ENCODE assay signal across 15 mouse cellular contexts in the genomic region with DNA sequence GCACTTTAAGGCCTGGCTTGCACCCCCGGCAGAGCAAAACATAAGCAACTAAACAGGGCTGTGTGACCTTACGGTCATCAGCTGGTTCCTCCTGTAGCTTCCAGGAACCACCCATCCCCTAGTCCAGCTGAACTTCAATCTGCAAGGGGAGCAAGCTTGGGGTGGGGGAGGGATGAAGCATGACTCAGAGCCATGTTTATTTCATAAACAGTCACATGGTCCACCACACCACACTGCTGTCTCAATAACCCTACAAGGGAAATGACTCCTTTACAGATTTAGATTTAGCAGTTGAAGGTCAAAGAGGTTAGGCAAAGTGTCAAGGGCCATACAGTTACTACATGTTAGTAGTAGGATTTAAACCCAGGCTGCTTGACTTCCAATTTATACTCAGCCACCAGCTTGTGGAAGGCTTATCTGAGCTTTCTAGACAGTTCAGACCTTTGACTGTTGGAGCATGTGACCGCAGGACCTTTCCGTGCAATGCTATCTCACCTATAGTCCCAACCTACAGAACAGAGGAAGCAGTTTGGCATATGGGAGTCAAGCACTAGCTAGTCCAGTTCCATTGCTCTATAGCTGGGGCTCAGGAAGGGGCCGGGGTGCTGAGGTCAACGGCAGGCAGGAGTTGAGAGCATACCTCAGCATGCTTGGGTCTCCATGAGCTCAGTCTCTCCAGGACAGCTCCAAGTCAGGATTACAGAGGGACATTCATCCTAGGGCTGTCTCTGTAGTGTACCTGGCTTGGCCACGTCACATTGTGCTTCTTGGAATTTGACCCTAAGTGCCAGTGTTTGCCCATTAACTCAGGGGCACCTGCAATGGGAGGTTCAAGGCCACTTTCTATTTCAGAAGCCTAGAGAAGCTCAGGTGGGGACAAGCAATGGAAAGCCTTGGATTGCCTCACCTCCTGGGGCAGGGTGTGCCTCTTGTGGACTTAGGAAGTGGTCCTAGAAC. TPM values are rescaled to one million over a fixed set of nuclear protein-coding genes. Genes with fewer than 3 reads are reported as not detected.
A peak's percentile ranks its signal among the peaks of the same experiment; 100 is the strongest.
DNase-seq lines count a peak whose midpoint lies in the region; ATAC-seq and TF ChIP-seq lines count a peak whose summit lies in the region.
"Had no signal": no experiment of that assay in that cellular context is flagged by ENCODE, and none has a peak within 500 bp of the region (broad histone marks: within the 10 kb centered on the region; RNA-seq: fewer than 3 reads in every experiment).

No protein-coding gene starts in this region.

- no peak overlapping the region for H3K9ac ChIP-seq in intestine, embryonic 16.5 days (ENCODE audit: low read depth, low read length)
- H3K9ac ChIP-seq in stomach, postnatal 0 days (ENCODE audit: low read length): no peak overlapping the region
- H3K9ac ChIP-seq: forebrain, postnatal 0 days; neural tube, embryonic 13.5 days had no signal

- DNase-seq in lung, adult 18-20 months: peak; percentile 50 to 58
- DNase-seq in lung, postnatal 14 days: no peak
- DNase-seq in lung, postnatal 36 days: peak; percentile 76
- DNase-seq in stomach, postnatal 0 days (ENCODE audit: low spot score): no peak
- DNase-seq in frontal cortex, postnatal 36 days (ENCODE audit: low spot score in 2 of 2): no peak
- no peak for DNase-seq in cerebellum, postnatal 4 days (ENCODE audit: low spot score in 2 of 2)
- no peak for DNase-seq in layer of hippocampus, postnatal 14 days (ENCODE audit: low spot score in 2 of 2)
- DNase-seq: adrenal gland, postnatal 25 days; cerebellum, adult 9-10 months; forebrain, postnatal 0 days; layer of hippocampus, adult 9-11 months; thymus, adult 2 months had no signal

- peak overlapping the region; percentile 63 for H3K27ac ChIP-seq in intestine, embryonic 16.5 days (ENCODE audit: low read length)
- H3K27ac ChIP-seq in stomach, postnatal 0 days (replicated peaks): no peak overlapping the region
- H3K27ac ChIP-seq: neural tube, embryonic 13.5 days had no signal

- no peak for TF ChIP-seq EP300 in stomach, postnatal 0 days (optimal IDR thresholded peaks at IDR 0.05)

- no peak overlapping the region for H3K4me2 ChIP-seq in intestine, embryonic 16.5 days (ENCODE audit: low read depth, low read length)
- H3K4me2 ChIP-seq in stomach, postnatal 0 days (replicated peaks; ENCODE audit: low read depth): no peak overlapping the region
- H3K4me2 ChIP-seq: neural tube, embryonic 13.5 days had no signal

- no peaks in the 10 kb centered on the region for H3K27me3 ChIP-seq in intestine, embryonic 16.5 days (replicated peaks; ENCODE audit: control insufficient read depth, insufficient read depth, low read length)
- no peaks in the 10 kb centered on the region for H3K27me3 ChIP-seq in stomach, postnatal 0 days (ENCODE audit: control insufficient read depth, insufficient read depth, low read length)
- H3K27me3 ChIP-seq: neural tube, embryonic 13.5 days had no signal

- no peak for TF ChIP-seq CTCF in stomach, postnatal 0 days (IDR thresholded peaks at IDR 0.05; ENCODE audit: low read depth)

- H3K9me3 ChIP-seq in intestine, embryonic 16.5 days (ENCODE audit: control insufficient read depth, low read length): no peaks in the 10 kb centered on the region
- no peaks in the 10 kb centered on the region for H3K9me3 ChIP-seq in stomach, postnatal 0 days (ENCODE audit: control insufficient read depth, low read length)
- H3K9me3 ChIP-seq: G1E; neural tube, embryonic 13.5 days had no signal

- H3K4me1 ChIP-seq in intestine, embryonic 16.5 days (ENCODE audit: control insufficient read depth, insufficient read depth, low read length): peaks cover 12% of the 10 kb centered on the region
- no peaks in the 10 kb centered on the region for H3K4me1 ChIP-seq in stomach, postnatal 0 days (replicated peaks; ENCODE audit: control insufficient read depth, insufficient read depth)

- no peak overlapping the region for H3K4me3 ChIP-seq in intestine, embryonic 16.5 days (ENCODE audit: low read length)
- H3K4me3 ChIP-seq in stomach, postnatal 0 days (ENCODE audit: low read depth, low read length): no peak overlapping the region
- H3K4me3 ChIP-seq: neural tube, embryonic 13.5 days had no signal

- ATAC-seq in intestine, embryonic 16.5 days: peak; percentile 89
- peak; percentile 66 for ATAC-seq in stomach, postnatal 0 days (ENCODE audit: low FRiP score, low TSS enrichment)
- ATAC-seq: forebrain, postnatal 0 days had no signal

- WGBS in intestine, embryonic 16.5 days: 73% methylated on average over 7 of the region's 7 CpGs
- 78% methylated on average over 7 of the region's 7 CpGs for WGBS in stomach, postnatal 0 days

- no peaks in the 10 kb centered on the region for H3K36me3 ChIP-seq in intestine, embryonic 16.5 days (ENCODE audit: control insufficient read depth, insufficient read depth, low read length)
- no peaks in the 10 kb centered on the region for H3K36me3 ChIP-seq in stomach, postnatal 0 days (ENCODE audit: control insufficient read depth, insufficient read depth, low read length)
- H3K36me3 ChIP-seq: G1E; neural tube, embryonic 13.5 days had no signal

RNA-seq across cellular contexts. Expression of a gene that starts 58.8 kb away (rescaled TPM):
- 19.1 and 20.4 TPM in 2 replicates for polyA plus RNA-seq in intestine, embryonic 16.5 days (2015; fragmentation: Nextera tagmentation; extraction: Ambion mirVana)
- 11.8 and 12.2 TPM in 2 replicates for polyA plus RNA-seq in stomach, postnatal 0 days (2015; fragmentation: Nextera tagmentation; extraction: Ambion mirVana)
- 100 to 1,000 TPM; 219 to 230 TPM for total RNA-seq in layer of hippocampus, postnatal 14 days (2021)

Comparison
In these comparisons a context has a peak if more than half of its experiments do, and no peak if none do; other contexts are left out.
1. DNase-seq: peak in lung, adult 18-20 months (2 of 2) and lung, postnatal 36 days (single experiment); none in lung, postnatal 14 days (single experiment), stomach, postnatal 0 days (single experiment), frontal cortex, postnatal 36 days (0 of 2), cerebellum, postnatal 4 days (0 of 2) and layer of hippocampus, postnatal 14 days (0 of 2).